Mouse (Mus musculus): ENCODE data around the gene Gns.

GRCm38 (mm10) chr10:121350357-121351065, 14.4 kb upstream of the Gns start:
- TF ChIP-seq CTCF (IDR thresholded peaks at IDR 0.05; ENCODE audit: insufficient read depth, low read depth, low read length), result no peak
- TF ChIP-seq POLR2A (IDR thresholded peaks at IDR 0.05; ENCODE audit: insufficient read depth, low read depth, low read length), result no peak
